Mouse (Mus musculus) lung, postnatal 0 days (tissue): ENCODE results near the gene B230217C12Rik.

ENCODE experiments used
- CTCF ChIP-seq: IDR thresholded peaks from 2 replicates; pipeline ENCODE4 v1.5.1; 2016; ENCODE audit warnings: antibody characterized with exemption, mild to moderate bottlenecking
- EP300 ChIP-seq: IDR thresholded peaks from 2 replicates; pipeline ENCODE4 v1.6.1; 2016; ENCODE audit warnings: antibody characterized with exemption, mild to moderate bottlenecking, control low read depth

- TF ChIP-seq CTCF (no peak), EP300 (no peak)
Observed at GRCm38 (mm10) chr11:97799994-97800690, 40.4 kb upstream of the B230217C12Rik start.
